Mouse (Mus musculus) cerebellum, adult 9-10 months (tissue): ENCODE results near the gene Pccb.
A peak's percentile ranks its signal among the peaks of the same experiment; 100 is the strongest.

Source experiments
- DNase-seq: peaks from one replicate; pipeline ENCODE4 v3.0.0; 2022

Gene Pccb

GRCm38 (mm10) chr9:101034448-101035098 lies at the start of gene Pccb:
TSS of gene Pccb (minus strand) at chr9:101034898.
- peak; percentile 98 for DNase-seq

- no peak for DNase-seq
Observed at GRCm38 (mm10) chr9:101083728-101084127, 49.0 kb upstream of the Pccb start.

- DNase-seq = no peak
Observed at GRCm38 (mm10) chr9:101080046-101080685, 45.5 kb upstream of the Pccb start.

- DNase-seq = no peak
Observed at GRCm38 (mm10) chr9:101078579-101078978, 43.9 kb upstream of the Pccb start.

- DNase-seq = no peak
Observed at GRCm38 (mm10) chr9:101077486-101077885, 42.8 kb upstream of the Pccb start.

GRCm38 (mm10) chr9:101076095-101076875 lies 41.6 kb upstream of the Pccb start:
- DNase-seq = peak; percentile 42

GRCm38 (mm10) chr9:101075694-101076093 lies 41.0 kb upstream of the Pccb start:
- no peak for DNase-seq

GRCm38 (mm10) chr9:101075091-101075581 lies 40.4 kb upstream of the Pccb start:
- no peak for DNase-seq

GRCm38 (mm10) chr9:101074332-101075021 lies 39.8 kb upstream of the Pccb start:
- peak; percentile 85 for DNase-seq

GRCm38 (mm10) chr9:101073987-101074331 lies 39.3 kb upstream of the Pccb start, which contains the start of gene Msl2:
TSS of gene Msl2 (plus strand) at chr9:101074101.
- no peak for DNase-seq

GRCm38 (mm10) chr9:101073041-101073986 lies 38.6 kb upstream of the Pccb start:
- peak; percentile 99 for DNase-seq

GRCm38 (mm10) chr9:101072506-101072905 lies 37.8 kb upstream of the Pccb start:
- DNase-seq = no peak

GRCm38 (mm10) chr9:101069781-101070180 lies 35.1 kb upstream of the Pccb start:
- no peak for DNase-seq

- DNase-seq = no peak
Observed at GRCm38 (mm10) chr9:101065076-101065602, 30.4 kb upstream of the Pccb start.

- no peak for DNase-seq
Observed at GRCm38 (mm10) chr9:101062253-101062780, 27.6 kb upstream of the Pccb start.

GRCm38 (mm10) chr9:101061035-101061434 lies 26.3 kb upstream of the Pccb start:
- DNase-seq = no peak

- DNase-seq = no peak
Observed at GRCm38 (mm10) chr9:101057156-101057555, 22.5 kb upstream of the Pccb start.

GRCm38 (mm10) chr9:101053279-101053678 lies 18.6 kb upstream of the Pccb start:
- DNase-seq = no peak

- DNase-seq = no peak
Observed at GRCm38 (mm10) chr9:101052691-101053090, 18.0 kb upstream of the Pccb start.

- no peak for DNase-seq
Observed at GRCm38 (mm10) chr9:101052007-101052406, 17.3 kb upstream of the Pccb start.

GRCm38 (mm10) chr9:101045710-101046338 lies 11.1 kb upstream of the Pccb start:
- DNase-seq = no peak
